Mouse (Mus musculus) midbrain, embryonic 12.5 days (tissue): ENCODE measurements at regions not wholly inside any gene's neighbourhood (a gene's known extent, or its start where the extent isn't known, plus 50 kb on each side); places are given as distances from the start of the nearest gene placed in this dataset.
"Not testable (repeated sequence)": the region's sequence is repeated elsewhere in the genome, so short reads cannot be mapped to it uniquely, and the experiment has no call there.

ENCODE experiments used
- ATAC-seq: fragments of 200-750 bp; cut with Nextera tagmentation; 2 replicates; pipeline ENCODE4 v1.8.0; 2017; ENCODE audit warnings: low read depth, moderate TSS enrichment, moderate library complexity; ENCODE audit not compliant: low FRiP score
- H3K27ac ChIP-seq: fragments of 300-500 bp; sonication (generic); replicated peaks from 2 replicates; pipeline ENCODE4 v1.5.1; 2016; ENCODE audit warnings: mild to moderate bottlenecking
- H3K27me3 ChIP-seq: fragments of 300-500 bp; sonication (generic); 2 replicates; pipeline ENCODE4 v1.6.1; 2016; ENCODE audit warnings: mild to moderate bottlenecking
- H3K36me3 ChIP-seq: fragments of 300-500 bp; sonication (generic); 2 replicates; pipeline ENCODE4 v1.6.1; 2016
- H3K4me1 ChIP-seq: fragments of 300-500 bp; sonication (generic); 2 replicates; pipeline ENCODE4 v1.6.1; 2016
- H3K4me2 ChIP-seq: fragments of 300-500 bp; sonication (generic); replicated peaks from 2 replicates; pipeline ENCODE4 v1.6.1; 2016; ENCODE audit warnings: mild to moderate bottlenecking, moderate library complexity
- H3K4me3 ChIP-seq: fragments of 300-500 bp; sonication (generic); 2 replicates; pipeline ENCODE4 v1.5.1; 2016; ENCODE audit warnings: mild to moderate bottlenecking
- H3K9ac ChIP-seq: fragments of 300-500 bp; sonication (generic); replicated peaks from 2 replicates; pipeline ENCODE4 v1.6.1; 2016; ENCODE audit warnings: mild to moderate bottlenecking, moderate library complexity
- H3K9me3 ChIP-seq: fragments of 300-500 bp; sonication (generic); 2 replicates; pipeline ENCODE4 v1.6.1; 2016; ENCODE audit warnings: mild to moderate bottlenecking
- WGBS: fragments of 180-500 bp; shearing (Covaris S2); methylation state at CpG from one replicate; pipeline ENCODE4 v1.1.7; 2016; 5-methylcytosine and 5-hydroxymethylcytosine counted together

DNA sequence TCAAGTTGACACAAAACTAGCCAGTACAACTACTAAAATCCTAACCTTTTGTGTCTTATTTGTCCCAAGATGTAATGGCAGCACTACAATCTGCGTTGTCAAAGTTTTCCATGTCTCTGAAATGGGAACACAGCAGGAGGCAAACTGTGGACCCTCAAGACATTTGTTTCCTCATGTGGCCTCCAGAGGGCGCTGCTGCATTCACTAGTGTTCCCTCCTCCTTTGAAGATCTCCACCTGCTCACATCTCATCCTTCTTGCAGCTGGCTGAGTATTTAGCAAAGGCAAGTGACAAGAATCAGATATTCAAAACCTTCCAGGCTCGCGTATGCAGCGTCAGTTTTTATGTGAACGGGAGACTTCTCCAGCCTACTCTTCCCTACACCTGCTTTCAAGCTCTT, 663.3 kb downstream of the Dad1 start:
- ATAC-seq, H3K9me3 ChIP-seq, H3K9ac ChIP-seq, H3K4me1 ChIP-seq, H3K36me3 ChIP-seq, H3K4me2 ChIP-seq, H3K27me3 ChIP-seq, H3K27ac ChIP-seq, H3K4me3 ChIP-seq: not testable (repeated sequence)
- WGBS, result 54% methylated on average over 6 of the region's 6 CpGs

DNA sequence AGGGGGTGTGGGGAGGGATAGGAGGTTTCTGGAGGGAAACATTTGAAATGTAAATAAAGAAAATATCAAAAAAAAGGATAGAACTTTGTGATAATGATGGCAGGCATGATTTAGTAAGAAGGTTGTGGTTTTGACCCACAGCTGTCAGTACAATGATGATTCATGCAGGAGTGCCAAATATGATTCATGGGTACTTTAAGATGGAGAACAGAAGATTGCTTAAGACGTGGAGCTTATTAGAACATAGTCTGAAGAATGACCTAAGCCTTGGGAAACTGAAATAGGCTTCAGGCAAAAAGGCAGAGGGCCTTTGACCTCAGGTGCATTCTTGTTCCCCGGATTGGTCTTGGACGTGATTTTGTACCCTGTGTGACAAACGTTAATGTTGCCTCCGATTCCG, 671.4 kb downstream of the Dad1 start:
- not testable (repeated sequence) for ATAC-seq
- 89% methylated on average over 6 of the region's 6 CpGs for whole genome bisulfite sequencing

DNA sequence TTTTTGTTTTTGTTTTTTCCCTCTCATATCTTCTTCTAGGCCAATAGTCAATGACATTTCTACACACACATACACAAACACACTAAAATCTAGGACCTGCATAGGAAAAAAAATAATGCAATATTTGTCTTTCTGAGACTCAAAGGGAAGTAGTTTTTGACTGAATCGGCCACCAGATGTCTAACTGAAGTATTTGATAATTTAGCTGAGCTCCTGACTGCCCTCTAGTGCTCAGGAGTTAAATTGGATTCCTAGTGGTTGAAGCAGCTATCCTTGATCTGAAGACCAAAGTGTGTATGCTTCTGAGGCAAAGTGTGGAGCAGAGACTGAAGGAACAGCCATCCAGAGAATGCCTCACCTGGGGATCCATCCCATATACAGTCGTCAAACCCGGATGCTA, 672.2 kb downstream of the Dad1 start:
- H3K27me3 ChIP-seq, H3K27ac ChIP-seq, H3K4me2 ChIP-seq, H3K4me1 ChIP-seq, H3K36me3 ChIP-seq, H3K9me3 ChIP-seq, H3K9ac ChIP-seq, H3K4me3 ChIP-seq, ATAC-seq: not testable (repeated sequence)
- 74% methylated on average over 3 of the region's 3 CpGs for WGBS

More for the DNA sequence above, 671.4 kb downstream of the Dad1 start:
- H3K27ac ChIP-seq, H3K9me3 ChIP-seq, H3K27me3 ChIP-seq, H3K36me3 ChIP-seq, H3K4me1 ChIP-seq, H3K4me3 ChIP-seq, H3K4me2 ChIP-seq, H3K9ac ChIP-seq: not testable (repeated sequence)

DNA sequence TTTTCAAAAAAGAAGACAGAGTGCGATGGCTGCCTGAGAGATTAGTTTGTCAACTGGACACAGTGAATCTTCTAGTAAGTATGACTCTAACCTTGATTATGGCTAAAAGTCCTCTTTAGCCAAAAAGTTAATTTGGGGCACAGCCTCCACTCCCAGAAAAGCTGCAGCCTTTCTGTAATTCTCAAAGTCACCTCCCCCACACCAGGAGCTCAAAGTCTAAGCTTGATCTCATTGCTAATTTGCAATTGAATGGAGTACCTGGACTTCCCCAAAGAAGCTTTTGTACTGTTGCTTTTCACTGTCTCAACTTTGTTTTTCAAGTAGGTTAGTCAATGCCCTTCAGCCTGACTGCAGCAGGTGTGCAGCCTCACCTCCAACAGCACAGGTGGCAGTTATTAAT, 677.0 kb downstream of the Dad1 start:
- not testable (repeated sequence) for H3K27me3 ChIP-seq, H3K9ac ChIP-seq, H3K9me3 ChIP-seq, H3K27ac ChIP-seq, H3K4me1 ChIP-seq, H3K4me3 ChIP-seq, H3K4me2 ChIP-seq, ATAC-seq, H3K36me3 ChIP-seq
- WGBS, result 88% methylated on average over 1 of the region's 1 CpGs

DNA sequence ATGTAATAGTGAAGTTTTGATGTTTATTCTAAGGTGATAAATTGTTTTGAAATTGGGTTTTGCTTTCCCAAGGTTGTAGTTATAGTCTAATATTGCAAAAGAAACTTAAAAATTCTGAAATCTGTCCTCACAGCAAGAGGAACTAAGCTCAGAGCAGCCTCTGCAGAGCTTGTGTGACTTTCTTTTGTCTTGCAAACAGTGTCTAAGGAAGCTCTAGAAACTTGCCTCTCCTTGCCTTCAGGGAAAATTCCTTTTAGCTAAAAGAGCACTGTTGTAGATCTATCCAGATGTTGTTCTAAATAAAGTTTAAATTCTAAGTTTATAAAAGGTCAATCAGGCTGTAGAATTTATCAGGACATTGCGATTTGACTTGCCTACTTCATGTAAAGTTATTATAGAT, 681.2 kb downstream of the Dad1 start:
- H3K4me3 ChIP-seq, H3K27ac ChIP-seq, H3K9ac ChIP-seq, H3K36me3 ChIP-seq, H3K4me1 ChIP-seq, ATAC-seq, H3K27me3 ChIP-seq, H3K4me2 ChIP-seq, H3K9me3 ChIP-seq: not testable (repeated sequence)
- WGBS, result 82% methylated on average over 1 of the region's 1 CpGs

DNA sequence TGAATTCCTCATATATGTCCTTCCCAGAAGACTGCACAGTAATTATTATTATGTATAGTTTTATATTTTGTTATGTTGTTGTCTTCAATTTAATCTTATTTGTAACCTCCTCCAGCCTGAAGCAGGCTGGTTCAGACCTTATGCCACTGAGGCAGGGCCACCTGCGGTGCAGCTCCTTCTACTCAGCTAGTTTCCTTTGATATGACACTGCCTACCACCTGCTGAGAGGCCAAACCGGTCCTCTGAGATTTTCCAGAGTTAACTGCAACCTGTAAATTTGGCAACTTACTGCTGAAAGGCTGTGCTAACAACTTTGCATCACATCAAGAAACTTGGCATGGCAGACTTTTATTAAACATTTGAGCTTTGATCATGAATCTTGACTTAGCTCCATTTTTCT, 691.3 kb downstream of the Dad1 start:
- H3K36me3 ChIP-seq, result no peaks in the 10 kb centered on the region
- no peaks in the 10 kb centered on the region for H3K9me3 ChIP-seq
- H3K4me3 ChIP-seq, result no peak overlapping the region
- H3K4me2 ChIP-seq, result no peak overlapping the region
- WGBS, result 56% methylated on average over 2 of the region's 2 CpGs
- no peak for ATAC-seq
- no peaks in the 10 kb centered on the region for H3K4me1 ChIP-seq
- H3K9ac ChIP-seq, result no peak overlapping the region
- H3K27me3 ChIP-seq, result no peaks in the 10 kb centered on the region
- H3K27ac ChIP-seq, result no peak overlapping the region

DNA sequence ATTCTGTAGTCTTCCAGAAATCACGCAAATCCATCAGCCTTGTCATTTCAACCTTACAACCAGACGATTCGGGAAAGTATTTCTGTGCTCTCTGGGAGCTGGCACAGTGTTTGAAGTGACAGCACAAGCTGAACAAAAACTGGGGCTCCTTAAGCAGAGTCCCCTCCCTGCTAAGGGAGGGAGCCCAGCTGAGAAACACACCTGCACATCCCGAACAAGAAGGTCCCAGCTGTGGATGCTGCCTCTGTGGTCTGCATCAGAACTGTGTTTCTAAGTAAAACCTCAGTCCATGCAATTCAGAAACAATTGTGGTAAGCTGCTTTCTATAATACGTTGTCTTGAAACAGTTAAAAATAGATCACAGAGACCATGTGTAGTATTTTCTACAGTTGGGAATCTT, 693.8 kb downstream of the Dad1 start:
- H3K4me1 ChIP-seq, H3K27ac ChIP-seq, ATAC-seq, H3K36me3 ChIP-seq, H3K27me3 ChIP-seq, H3K9ac ChIP-seq, H3K4me3 ChIP-seq, H3K4me2 ChIP-seq, H3K9me3 ChIP-seq: not testable (repeated sequence)
- 89% methylated on average over 5 of the region's 5 CpGs for whole genome bisulfite sequencing

DNA sequence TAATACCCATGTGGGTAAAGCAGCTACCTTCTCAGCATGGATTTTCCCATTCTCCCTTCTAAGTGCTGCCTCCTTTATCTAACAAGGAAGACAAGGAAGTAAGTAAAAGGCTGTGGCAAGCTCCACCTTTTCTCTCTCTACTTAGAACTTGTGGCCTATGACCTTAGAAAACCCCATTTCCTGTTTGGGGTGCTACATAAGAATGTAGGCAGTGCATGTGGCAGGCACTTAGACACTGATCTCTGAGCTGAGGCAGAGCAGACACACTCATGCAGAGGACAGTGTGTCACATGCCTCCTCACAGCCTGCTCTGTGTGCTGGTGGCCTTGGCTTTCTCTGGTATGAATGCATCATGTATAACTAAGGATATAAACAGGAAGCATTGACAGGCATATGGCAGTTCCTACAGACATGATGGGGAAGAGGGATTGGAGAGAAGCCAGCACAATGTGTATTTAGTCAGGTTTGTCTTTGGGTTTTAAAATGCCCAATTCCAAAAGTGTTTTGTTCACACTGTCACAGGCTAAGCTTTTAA, 694.5 kb downstream of the Dad1 start:
- H3K9me3 ChIP-seq, H3K4me1 ChIP-seq, H3K36me3 ChIP-seq, H3K4me3 ChIP-seq, ATAC-seq, H3K4me2 ChIP-seq, H3K27me3 ChIP-seq, H3K27ac ChIP-seq, H3K9ac ChIP-seq: not testable (repeated sequence)

DNA sequence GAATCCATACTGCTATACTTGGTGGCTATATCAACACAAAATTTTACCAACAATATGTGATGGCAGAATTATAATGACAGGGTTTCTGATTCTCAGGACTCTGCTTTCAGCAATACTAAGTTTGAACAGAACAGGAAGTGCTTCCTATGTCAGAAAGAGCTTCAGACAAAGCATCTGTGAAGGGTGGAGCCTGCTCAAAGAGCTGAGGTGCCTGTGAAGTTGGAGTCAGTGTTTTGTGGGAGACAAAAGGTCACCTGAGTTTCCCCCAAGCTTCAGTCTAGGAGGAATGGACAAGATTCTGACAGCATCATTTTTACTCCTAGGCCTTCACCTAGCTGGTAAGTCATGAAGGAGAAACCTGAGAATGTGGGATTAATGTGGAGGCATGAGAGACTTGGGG, 700.1 kb downstream of the Dad1 start:
- Histone ChIP-seq H3K4me1 (no peaks in the 10 kb centered on the region), H3K9me3 (no peaks in the 10 kb centered on the region), H3K27me3 (no peaks in the 10 kb centered on the region), H3K36me3 (no peaks in the 10 kb centered on the region), H3K9ac (no peak overlapping the region), H3K4me3 (no peak overlapping the region), H3K4me2 (no peak overlapping the region), H3K27ac (no peak overlapping the region)
- no peak for ATAC-seq

DNA sequence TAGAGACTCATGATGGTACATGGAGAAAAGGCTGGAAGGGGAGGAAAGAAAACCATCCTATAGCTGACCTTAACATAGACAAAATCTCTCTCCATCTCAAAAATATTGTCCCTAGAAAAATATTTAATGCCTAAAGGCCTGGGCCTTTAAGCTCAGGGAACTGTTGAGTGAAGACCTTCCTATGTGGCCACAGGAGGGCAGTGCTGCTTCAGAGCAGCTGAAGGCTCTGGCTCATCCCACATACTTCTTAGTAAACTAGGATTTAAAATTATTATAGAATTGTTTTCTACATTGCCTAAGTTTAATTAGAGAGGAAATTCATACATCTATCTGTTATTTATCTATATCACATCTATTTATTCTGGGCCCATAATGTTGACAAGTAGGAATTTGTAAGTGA, 706.5 kb downstream of the Dad1 start:
- H3K4me1 ChIP-seq, H3K36me3 ChIP-seq, H3K9me3 ChIP-seq, H3K4me2 ChIP-seq, H3K27me3 ChIP-seq, ATAC-seq, H3K4me3 ChIP-seq, H3K9ac ChIP-seq, H3K27ac ChIP-seq: not testable (repeated sequence)

DNA sequence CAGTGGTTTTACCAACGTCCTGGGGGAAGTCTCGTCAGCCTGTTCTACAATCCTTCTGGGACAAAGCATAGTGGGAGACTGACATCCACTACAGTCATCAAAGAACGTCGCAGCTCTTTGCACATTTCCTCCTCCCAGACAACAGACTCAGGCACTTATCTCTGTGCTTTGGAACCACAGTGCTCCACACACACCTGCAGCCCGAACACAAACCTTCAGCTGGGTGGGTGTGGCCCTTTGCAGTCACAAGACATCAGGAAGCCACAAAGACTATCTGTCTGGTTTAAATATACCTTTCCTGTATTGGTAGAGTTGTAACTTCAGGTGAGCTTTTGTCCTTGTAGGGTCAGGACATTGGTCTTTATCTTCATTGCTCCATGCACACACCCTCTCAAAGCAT, 708.6 kb downstream of the Dad1 start:
- H3K4me1 ChIP-seq, result no peaks in the 10 kb centered on the region
- H3K9ac ChIP-seq, result no peak overlapping the region
- H3K36me3 ChIP-seq, result no peaks in the 10 kb centered on the region
- no peak overlapping the region for H3K4me2 ChIP-seq
- H3K9me3 ChIP-seq, result no peaks in the 10 kb centered on the region
- 74% methylated on average over 5 of the region's 5 CpGs for WGBS
- H3K4me3 ChIP-seq, result no peak overlapping the region
- ATAC-seq, result no peak
- no peak overlapping the region for H3K27ac ChIP-seq
- no peaks in the 10 kb centered on the region for H3K27me3 ChIP-seq

DNA sequence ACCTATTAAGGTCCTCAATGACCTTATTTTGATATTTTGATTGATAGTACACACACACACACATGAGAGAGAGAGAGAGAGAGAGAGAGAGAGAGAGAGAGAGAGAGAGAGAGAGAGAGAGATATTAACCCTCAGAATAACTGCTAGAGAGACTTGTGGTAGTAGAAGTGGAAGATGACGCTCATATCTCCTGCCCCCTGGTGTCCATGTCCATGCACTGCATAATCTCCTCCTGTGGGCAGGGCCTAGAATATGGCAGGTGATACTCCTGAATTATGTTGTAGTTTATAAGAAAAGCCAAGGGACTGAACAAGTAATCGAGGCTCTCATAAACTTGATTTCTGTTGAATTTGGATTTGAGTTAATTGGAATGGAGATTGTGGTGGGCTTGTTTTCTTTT, 712.3 kb downstream of the Dad1 start:
- not testable (repeated sequence) for H3K4me1 ChIP-seq

DNA sequence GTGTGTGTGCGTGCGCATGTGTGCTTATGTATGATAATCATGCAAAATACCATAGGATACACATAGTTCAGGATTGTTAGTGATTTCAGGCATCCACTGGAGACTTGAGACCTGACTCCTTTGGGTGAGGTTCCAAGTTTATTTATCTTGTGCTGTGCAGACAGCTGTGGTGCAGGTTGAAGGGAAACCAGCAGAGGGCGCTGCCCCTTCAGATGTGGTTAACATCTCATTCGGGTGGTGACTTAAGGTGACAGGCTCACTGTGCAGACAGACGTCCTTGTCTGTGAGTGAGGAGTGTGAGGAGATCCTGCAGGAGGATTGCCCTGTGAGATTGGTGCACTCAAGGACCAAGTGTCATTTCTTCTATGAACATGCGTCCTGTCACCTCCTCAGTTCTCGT, 716.0 kb downstream of the Dad1 start:
- not testable (repeated sequence) for H3K36me3 ChIP-seq, ATAC-seq, H3K9ac ChIP-seq, H3K4me1 ChIP-seq, H3K27ac ChIP-seq, H3K27me3 ChIP-seq, H3K4me2 ChIP-seq, H3K4me3 ChIP-seq, H3K9me3 ChIP-seq
- 55% methylated on average over 7 of the region's 7 CpGs for WGBS

More for the DNA sequence above, 712.3 kb downstream of the Dad1 start:
- 67% methylated on average over 2 of the region's 2 CpGs for WGBS
- not testable (repeated sequence) for ATAC-seq, H3K4me3 ChIP-seq, H3K27ac ChIP-seq, H3K4me2 ChIP-seq, H3K9me3 ChIP-seq, H3K9ac ChIP-seq, H3K36me3 ChIP-seq, H3K27me3 ChIP-seq
